Mouse (Mus musculus): ENCODE results near the gene Eif1.
"Not testable (repeated sequence)": the region's sequence is repeated elsewhere in the genome, so short reads cannot be mapped to it uniquely, and the experiment has no call there.

Eif1 gene

DNA sequence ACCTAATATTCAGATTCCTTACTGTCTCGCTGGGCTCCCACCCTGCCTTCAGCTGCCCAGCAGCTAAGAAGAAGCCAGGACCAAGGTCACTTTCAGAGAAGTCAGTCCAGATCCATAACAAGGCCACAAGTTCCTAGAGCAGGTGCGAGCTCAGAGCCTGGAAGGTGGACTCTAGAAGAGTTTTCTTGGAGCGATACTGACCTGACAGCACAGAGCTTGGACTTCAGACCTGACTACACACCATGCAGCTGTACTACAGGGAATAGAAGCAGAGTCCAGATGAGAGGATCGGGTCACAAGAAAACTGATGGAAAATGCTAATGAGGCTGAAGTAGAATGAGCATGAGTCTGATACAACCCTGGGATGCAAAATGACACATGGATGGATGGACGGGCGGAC, 6.3 kb upstream of the Eif1 start:
- DNase-seq = no peak

DNA sequence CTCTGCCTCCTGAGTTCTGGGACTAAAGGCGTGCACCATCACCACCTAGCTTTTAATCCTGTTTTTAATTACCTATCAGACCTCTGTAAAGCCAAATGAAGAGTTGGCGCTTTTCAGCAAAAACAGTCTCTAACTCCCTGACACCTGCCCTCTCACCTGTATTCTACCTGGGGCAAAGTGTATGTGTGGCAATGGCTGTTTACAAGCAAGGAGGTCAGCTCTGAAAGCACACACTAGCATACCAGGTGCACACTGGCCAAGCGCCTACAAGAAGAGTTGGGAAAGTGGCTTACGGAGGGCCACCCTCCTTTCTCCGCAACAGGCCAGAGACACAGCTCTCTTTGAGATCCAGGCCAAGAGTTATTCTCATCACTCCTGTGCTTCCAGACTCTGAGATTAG, 4.2 kb upstream of the Eif1 start:
- no peak for DNase-seq

DNA sequence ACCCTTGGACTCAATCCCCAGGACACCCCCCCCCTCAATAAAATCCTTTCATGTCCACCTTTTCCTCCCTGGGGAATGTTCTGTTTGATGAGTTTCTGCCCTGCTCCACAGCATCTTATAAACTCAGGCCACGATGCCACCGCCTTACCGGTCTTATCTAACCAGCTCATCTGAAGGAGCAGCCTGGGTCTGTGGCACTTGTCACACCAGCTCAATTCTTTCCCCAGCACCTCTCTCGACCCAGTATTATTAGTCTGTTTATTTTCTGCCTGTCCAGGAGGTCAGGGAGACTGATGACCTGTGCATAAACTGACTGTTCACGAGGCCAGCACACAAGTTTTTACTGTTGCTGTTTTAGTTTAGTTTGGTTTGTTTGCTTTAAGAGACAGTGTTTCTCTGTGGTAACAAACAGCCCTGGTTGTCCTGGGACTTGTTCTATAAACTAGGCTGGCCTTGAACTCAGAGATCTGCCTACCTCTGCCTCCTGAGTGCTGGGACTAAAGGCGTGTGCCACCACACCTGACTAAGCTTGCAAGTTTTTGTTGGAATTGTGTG, 1.8 kb upstream of the Eif1 start:
- DNase-seq = no peak

DNA sequence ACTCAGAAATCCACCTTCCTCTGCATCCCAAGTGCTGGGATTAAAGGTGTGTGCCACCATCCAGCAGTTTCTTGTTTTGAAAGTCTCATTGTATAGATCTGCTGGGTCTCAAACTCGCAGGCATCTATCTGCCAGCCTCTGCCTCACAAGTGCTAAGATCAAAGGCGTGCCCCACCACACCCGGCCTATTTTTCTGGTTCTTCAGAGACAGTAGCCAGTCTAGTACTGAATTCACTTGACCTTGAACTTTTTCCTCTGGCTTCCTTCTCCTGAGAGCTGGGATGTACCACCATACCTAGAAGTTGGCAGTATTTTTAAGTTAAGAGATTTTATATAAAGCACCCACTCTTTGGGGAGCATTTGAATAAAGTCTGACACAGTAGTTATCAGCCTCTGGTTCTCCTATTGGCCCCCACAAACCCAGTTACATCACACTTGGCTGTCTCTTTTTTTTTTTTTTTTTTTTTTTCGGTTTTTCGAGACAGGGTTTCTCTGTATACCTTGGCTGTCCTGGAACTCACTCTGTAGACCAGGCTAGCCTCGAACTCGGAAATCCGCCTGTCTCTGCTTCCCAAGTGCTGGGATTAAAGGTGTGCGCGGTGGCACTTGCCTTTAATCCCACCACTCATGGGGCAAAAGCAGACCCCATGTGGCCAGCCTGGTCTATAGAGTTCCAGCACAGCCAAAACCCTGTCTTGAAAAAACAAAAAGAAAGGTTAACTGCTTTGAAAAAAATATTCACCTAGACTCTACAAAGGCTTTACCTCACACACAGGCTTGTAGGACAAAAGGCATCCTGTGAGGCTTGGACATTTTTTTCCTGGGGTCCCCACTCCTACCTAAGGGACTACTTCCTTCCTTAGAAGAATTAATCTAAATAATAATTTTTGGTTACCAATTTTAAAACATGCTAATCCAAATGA, 895 bp upstream of the Eif1 start:
- no peak for DNase-seq

DNA sequence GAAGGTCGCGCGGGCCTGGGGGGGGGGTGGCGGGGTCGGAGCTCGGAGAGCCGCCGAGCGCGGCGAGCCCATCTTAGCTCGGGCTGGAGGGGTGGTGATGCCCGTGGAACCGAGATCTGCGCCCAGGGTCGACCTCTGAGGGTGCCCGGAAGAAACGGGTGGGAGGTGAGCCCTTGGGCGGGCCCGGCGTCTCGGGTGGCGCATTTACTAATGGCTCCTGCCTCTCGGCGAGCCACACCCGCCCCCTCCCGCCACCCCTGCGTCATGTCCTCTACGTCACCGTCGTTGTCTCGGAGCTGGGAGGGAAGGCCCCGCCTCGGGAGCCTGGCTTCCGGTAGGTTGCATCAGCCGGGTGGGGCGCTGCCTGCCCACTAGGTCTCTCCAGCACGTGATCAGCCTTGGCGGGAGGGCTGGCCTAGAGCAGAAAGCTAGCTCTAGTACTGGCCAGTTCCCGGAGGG, 516 bp downstream of the Eif1 start:
- DNase-seq = peak; percentile 97 to 99

DNA sequence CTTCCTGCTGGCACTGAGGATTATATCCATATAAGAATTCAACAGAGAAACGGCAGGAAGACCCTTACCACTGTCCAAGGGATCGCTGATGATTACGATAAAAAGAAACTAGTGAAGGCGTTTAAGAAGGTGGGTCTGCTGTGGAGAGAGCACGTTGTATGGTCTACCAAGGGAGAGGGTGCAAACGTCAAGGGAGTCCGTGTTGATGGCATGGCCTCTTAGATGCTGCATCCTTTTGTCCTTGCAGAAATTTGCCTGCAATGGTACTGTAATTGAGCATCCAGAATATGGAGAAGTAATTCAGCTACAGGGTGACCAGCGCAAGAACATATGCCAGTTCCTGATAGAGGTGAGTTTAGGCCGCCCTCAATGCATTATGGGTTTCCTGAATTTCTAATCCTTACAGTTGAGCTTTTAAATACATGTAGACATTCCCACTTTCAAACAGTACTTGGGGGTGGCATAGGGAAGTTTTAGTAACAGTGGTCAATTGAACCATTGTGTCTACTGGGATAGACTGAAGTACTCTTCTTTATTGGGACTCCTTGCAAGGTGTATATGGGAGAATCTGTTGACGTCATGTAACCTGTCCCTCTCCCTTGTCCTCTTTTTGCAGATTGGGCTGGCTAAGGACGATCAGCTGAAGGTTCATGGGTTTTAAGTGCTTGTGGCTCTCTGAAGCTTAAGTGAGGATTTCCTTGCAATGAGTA, 1.2 kb downstream of the Eif1 start:
- DNase-seq = not testable (repeated sequence)

DNA sequence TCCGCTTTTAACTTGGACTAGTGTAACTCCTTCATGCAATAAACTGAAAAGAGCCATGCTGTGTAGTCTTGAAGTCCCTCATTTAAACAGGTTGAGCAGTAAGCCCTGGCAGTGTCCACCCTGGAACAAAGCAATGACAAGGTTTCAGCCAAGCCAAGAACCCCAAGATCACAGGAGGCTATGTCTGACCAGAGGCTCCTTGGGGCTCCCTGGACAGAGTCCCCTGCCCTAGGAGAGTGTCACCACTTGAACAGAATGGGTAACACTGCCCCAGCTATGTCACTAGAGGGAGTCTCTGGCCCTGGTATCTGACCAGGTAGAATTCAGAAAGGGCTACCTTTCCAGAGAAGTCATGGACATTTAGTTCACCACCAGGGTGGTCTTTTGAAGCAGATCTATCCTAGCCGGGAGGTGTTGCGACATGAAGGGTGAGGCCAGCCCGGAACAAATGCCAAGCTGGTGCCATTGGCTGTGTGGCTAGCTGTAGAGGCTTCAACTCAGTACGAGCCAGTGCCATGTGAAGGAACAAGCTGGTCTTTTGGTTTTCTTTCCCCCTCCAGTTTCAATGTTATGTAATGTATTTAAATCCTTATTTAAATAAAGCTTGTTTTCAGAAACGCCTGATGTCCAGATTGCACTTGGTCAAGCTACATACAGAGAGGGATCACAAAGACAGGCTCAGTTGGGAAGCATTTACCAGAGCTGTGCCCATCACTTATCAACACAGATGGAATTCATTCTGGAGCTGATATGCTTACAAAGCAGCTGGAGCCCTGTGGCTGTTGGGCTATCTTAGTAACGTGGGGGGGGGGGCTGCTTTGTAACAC, 2.0 kb downstream of the Eif1 start:
- not testable (repeated sequence) for DNase-seq

DNA sequence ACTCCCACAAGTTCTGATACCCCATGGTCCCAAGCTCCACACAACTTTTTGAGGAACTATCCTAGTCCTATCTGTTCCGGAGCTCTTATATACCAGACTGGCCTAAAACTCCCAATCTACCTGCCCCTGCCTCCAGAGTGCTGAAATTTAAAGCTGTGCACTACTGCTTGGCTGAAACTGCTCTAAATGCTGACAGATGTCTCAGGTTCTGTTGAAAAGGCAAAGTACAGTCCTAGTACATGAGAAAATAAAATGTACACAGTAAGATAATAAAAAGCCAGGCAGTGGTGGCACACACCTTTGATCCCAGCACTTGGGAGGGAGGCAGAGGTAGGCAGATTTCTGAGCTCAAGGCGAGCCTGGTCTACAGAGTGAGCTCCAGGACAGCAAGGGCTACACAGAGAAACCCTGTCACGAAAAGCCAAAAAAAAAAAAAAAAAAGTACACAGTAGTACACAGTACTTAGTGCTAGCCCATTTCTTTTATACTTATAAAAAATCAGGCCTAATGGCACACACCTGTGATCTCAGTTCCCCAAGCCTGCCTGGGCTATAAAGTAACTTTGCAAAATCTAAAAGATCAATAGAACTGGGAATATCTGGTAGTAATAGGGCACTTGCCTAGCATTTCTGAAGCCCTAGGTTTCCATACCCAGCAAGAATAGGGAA, 3.0 kb downstream of the Eif1 start:
- no peak for DNase-seq

DNA sequence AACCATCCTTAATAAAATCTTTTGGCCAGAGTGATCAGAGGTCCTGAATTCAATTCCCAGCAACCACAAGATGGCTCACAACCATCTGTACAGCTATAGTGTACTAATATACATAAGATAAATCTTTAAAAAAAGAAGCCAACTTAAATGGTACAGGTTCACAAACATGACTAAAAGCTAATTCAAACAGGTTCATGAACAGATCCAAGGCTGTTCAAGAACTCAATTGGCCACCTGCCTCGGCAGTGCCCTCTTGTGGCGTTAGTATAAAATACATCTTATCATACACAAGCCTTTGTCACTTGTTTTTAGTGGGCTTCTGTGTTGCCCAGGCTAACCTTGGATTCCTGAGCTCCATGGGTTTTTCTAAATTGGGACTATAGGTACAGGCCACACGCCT, 3.9 kb downstream of the Eif1 start:
- peak; percentile 65 to 75 for DNase-seq

DNA sequence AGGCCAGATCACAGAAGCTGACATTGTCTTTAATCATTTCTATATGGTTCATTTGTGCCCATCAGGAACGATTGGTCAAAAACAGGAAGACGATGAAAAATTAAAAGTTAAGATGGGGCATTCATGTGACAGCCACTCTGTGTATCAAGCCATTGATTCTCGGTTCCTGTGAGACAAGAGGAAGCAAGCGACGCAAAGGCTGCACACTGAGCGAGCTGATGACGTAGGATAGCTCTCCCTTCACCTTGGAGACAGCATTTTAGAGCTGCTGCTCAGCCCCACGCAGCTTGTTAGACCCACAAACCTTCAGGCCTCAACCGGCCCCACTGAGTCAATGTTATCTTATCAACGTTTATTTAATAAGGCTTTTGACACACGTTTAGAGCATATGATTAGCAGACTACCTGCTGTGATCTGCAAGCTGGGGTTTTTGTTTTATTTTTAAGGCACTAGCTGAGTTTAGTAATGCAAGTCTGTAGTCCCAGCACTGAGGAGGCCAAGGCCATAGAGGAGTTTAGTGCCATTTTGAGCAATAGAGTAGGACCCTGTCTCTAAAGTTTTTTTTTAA, 5.5 kb downstream of the Eif1 start:
- DNase-seq = no peak

DNA sequence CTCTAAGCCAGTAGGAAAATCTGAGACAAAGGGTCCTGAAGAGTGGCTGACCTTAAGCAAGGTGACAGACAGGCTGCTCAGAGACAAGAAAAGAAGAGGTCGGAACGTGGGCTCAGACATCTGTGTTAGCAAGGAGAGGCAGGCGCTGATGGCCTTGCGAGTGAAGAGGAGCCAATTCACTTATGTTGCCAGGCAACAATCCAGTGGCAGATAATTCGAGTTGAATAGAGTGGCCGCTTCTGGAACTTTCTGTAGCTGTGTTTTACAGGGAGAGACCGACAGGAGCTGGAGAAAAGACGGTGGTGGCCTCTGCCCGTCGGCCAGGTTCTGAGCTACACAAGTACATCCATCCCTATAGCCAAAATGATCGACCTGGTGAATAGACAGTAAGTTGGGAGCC, 7.6 kb downstream of the Eif1 start:
- DNase-seq = no peak

DNA sequence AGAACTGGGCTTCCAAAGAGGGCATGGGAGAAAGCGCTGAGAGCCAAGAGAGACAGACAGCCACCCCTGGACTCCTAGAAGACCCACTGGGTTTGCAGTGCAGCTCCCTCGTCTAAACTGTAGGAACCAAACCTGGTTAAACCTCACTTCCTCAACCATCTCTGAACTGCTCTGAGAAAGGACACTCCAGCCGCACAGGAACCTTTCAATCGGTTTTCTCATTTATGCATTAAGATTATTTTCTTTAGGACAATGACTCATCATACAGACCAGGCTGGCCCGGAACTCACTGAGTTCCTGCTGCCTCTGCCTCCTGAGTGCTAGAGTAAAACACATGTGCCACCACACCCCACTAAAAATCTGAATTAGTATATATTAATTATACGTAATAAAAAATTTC, 8.1 kb downstream of the Eif1 start:
- DNase-seq = no peak

DNA sequence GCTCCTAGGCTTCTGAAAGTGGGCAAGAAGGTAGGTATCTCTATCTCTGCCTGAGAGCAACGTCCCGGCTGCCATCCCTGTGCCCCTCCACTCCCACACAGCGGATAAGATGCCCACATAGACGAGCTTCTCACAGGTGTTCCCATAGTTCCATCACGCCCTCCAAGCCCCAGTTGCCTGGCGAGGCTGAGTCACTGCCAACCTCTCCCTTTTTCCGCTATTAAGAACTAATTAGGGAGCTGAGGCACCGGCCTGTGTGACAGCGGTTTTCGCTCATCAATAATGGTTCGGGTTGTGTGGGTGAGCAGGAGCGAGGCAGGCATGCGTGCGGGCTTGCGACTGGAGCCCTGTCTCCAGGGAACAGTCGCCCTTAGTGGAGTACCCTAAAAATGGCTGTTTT, 10.6 kb downstream of the Eif1 start:
- DNase-seq = no peak

DNA sequence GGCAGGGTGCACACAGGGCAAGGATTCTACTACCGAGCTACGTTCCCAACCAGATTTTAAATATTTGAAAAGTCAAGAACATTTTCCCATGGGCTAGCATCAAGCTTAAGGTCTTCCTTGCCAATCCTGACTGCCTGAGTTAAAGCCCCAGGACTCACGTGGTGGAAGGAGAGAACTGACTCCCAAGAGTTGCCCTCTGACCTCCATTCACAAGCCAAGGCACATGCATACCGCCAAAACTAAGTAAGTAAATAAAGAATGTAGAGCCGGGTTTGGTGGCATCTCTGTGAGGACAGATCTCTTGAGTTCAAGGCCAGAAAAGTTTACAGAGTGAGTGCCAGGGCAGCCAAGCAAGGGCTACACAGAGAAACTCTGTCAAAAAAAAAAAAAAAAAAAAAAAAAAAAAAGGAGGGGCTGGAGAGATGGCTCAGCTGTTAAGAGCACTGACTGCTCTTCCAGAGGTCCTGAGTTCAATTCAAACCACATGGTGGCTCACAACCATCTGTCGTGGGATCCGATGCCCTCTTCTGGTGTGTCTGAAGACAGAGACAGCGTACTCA, 11.2 kb downstream of the Eif1 start:
- not testable (repeated sequence) for DNase-seq

DNA sequence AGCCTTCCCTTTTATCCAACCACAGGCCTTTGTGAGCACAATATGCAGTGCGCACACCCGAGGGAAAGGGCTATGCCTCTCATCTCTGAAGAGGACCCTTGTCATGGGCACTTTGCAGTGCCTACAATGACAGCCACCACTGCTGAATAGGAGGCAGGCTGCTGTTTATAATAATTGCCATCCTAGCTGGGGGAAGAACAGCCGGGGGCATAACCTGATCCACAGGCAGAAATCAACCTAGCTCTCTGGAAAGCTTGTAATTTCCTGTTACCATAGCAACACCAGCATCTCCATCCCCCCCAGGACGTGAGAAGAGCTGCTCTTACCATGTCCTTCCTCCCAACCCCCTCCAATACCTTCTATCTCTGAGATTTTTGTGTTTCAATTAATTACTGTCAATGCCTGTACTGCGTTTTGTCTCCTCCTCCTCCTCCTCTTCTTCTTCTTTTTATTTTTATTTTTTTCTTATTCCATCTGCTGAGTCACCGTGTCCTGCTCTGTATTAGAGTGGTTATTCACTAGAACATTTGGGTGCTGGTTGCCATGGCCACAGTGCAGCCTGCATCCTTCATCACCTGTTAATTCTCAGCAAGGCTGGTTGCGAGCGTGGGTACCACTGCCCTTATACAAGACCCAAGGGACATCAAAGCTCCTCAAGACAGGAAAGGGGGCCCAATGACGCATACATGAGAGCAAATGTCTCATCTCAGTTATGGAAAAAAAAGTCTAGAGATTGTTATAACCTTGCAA, 13.3 kb downstream of the Eif1 start:
- DNase-seq = no peak

DNA sequence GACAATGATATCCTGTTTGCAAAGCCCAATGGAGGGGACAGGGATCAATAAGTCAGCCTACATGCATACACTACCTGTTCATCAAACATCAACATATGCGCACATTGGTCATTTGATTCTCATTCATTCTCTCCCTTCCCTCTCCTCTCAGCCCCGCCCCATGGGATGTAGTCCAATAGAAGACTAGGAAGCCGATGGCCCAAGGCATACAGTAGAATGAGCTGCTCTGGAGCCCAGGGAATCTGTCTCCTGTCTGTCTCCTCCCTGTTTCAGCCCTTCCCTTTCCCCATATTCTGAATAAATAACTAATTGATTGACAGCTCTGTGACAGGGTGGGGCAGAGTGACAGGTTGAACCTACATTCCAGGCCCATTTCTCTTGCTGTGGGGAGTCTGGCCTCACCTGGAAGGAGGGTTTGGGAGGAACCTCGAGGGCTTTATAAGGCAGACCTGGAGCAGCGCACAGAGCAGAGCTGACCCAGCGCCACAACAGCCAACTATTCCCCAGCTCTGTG, 14.3 kb downstream of the Eif1 start, which contains the start of gene Gast:
Gast (plus strand) TSS at position 464 of the 514 bp plus-strand sequence.
- DNase-seq = no peak

DNA sequence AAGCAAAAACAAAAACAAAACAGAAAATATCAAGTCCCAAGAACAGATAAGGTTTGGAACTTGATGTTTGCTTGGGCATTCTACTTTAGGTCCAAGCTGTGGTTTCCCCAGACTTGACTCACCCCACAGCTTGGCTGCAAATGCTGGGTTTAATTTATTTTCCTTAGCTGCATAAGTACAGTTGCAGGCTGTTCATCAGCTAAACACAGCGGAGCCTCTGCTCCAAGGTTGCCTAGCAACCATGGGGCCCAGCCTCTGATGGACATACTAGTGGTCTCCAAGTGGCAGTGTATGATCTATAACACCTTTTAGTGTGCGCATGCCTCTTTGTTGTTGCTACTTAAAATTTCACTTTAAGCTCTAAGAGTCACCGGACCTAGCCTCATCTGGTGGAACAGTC, 16.0 kb downstream of the Eif1 start:
- DNase-seq = no peak

DNA sequence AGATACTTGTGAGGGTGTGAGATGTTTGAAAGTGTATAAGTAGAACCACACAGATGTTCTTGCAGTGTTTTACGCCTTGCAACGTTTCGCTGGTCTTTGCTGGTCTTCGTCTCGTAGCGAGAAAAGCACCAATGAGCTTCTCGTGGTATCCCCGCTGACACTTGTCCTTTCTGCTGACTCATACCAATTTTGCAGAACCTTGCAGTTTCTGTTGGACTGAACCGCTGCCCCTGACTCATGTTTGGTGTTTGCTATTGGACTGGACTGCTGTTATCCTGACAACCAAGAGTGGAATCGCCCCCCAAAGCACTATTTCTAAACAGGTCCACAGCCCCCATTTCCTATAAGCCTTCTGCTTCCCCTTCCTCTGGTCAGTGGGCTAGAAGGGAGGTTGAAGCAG, 24.6 kb downstream of the Eif1 start:
- no peak for DNase-seq

DNA sequence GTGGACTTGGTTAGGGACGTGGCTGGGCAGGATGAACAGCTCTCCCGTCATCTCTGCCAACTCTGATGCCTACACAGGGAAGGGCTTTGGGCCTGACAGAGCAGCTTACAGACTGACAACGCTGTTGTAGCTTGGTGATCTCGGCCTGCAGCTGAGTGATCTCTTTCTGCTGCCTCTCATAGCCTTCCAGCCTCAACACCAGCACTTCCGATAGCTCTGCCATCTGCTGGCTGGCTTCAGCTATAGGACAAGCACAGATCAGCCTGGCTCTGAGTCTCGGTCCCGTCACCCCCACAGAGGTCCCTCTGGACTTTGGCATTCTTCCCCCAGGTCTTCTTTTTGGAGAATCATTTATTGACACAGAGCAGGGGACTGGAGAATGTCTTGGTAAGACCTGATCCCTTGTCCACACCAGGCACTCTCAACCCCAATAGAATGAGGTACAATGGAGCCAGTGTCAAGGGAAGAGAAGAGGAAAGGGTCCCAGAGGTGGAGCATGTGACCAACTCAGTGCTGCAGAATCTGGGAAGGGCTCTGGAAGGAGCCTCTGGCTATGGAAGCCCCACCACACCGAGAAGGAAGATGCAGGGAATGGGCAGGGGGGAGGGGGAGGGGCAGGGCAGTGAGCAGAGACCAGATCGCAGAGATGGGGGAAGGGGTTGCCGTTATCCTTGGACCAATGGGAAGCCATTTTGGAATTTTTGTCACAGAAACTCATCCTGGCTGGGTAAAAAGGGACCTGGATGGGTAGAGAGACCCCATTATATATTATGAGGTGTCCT, 32.6 kb downstream of the Eif1 start:
- DNase-seq = peak; percentile 47 to 73

All from kidney, postnatal 4 days (tissue).